ENCODE assay signal across 12 mouse cellular contexts in the genomic region with DNA sequence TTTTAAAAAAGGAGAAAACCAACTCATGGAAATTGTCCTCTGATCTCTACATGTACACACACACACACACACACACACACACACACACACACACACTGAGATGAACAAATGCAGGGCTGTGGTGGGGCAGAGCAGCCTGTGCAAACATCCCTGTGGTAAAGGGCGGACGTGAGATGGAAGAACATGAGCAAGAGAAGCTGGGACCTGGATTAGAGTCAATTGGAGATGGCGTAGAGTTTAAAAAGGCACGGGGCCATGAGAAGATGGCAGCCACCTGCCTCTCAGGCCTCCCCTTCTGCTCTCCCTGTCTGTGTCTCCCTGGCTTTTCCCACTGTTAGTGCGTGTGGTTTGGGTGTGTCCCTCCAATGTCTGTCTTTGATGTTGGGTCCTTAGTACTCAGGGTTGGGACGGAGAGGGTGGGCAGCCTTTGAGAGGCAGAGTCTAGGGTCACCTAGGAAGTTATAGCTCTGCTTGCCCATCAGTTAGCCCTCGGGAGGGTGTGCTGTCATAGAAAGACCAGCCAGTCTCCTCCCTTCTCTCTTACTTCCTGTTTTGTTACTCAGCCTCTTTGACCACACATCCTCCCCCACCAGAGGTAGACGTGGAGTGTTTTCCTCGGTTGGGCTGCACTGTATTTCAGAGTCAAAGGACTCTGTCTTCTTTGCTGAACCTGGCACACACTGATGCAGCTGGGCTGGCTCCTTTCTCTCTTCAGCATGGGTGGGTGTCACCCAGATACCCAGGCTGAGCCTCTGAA. TPM values are rescaled to one million over a fixed set of nuclear protein-coding genes. Genes with fewer than 3 reads are reported as not detected.
A peak's percentile ranks its signal among the peaks of the same experiment; 100 is the strongest.
DNase-seq lines count a peak whose midpoint lies in the region; ATAC-seq lines count a peak whose summit lies in the region.
"Had no signal": no experiment of that assay in that cellular context is flagged by ENCODE, and none has a peak within 500 bp of the region (broad histone marks: within the 10 kb centered on the region; RNA-seq: fewer than 3 reads in every experiment).

No protein-coding gene starts in this region.

- no peak overlapping the region for H3K4me2 ChIP-seq in heart, embryonic 16.5 days (ENCODE audit: low read depth, low read length)
- H3K4me2 ChIP-seq: limb, embryonic 12.5 days had no signal

- H3K27ac ChIP-seq in heart, embryonic 16.5 days (ENCODE audit: low read length): peak overlapping the region; percentile 36; the same call in 1 of the 2 replicates
- H3K27ac ChIP-seq in heart, embryonic 10.5 days: no peak overlapping the region
- H3K27ac ChIP-seq: hindbrain, postnatal 0 days; limb, embryonic 12.5 days had no signal

- no peaks in the 10 kb centered on the region; the same call in 1 of the 2 replicates for H3K4me1 ChIP-seq in heart, embryonic 16.5 days (ENCODE audit: control insufficient read depth, insufficient read depth, low read length)
- no peaks in the 10 kb centered on the region for H3K4me1 ChIP-seq in heart, embryonic 10.5 days
- H3K4me1 ChIP-seq: limb, embryonic 12.5 days had no signal

- no peak overlapping the region for H3K9ac ChIP-seq in heart, embryonic 16.5 days (ENCODE audit: low read length)
- H3K9ac ChIP-seq: forebrain, postnatal 0 days; limb, embryonic 12.5 days had no signal

- ATAC-seq in heart, embryonic 16.5 days (replicated peaks; ENCODE audit: extremely low read depth, insufficient read depth, low FRiP score): peak; percentile 38
- peak; percentile 77 for ATAC-seq in activated CD4-positive, CD25-positive, alpha-beta regulatory T cell, adult 4 months
- ATAC-seq: forebrain, postnatal 0 days; hindbrain, postnatal 0 days had no signal

- H3K27me3 ChIP-seq in heart, embryonic 16.5 days (ENCODE audit: control insufficient read depth, insufficient read depth, low read length): no peaks in the 10 kb centered on the region
- no peaks in the 10 kb centered on the region for H3K27me3 ChIP-seq in heart, embryonic 10.5 days (ENCODE audit: insufficient read depth, poor library complexity, severe bottlenecking)
- H3K27me3 ChIP-seq: limb, embryonic 12.5 days had no signal

- no peaks in the 10 kb centered on the region for H3K36me3 ChIP-seq in heart, embryonic 16.5 days (ENCODE audit: control insufficient read depth, insufficient read depth)
- no peaks in the 10 kb centered on the region for H3K36me3 ChIP-seq in heart, embryonic 10.5 days
- H3K36me3 ChIP-seq: limb, embryonic 12.5 days had no signal

- no peak overlapping the region for H3K4me3 ChIP-seq in heart, embryonic 16.5 days (ENCODE audit: low read length)
- no peak overlapping the region for H3K4me3 ChIP-seq in heart, embryonic 10.5 days
- H3K4me3 ChIP-seq: limb, embryonic 12.5 days had no signal

- 54% methylated on average over 9 of the region's 9 CpGs for WGBS in heart, embryonic 16.5 days
- 53% methylated on average over 9 of the region's 9 CpGs for WGBS in heart, embryonic 10.5 days

- no peaks in the 10 kb centered on the region for H3K9me3 ChIP-seq in heart, embryonic 16.5 days (replicated peaks; ENCODE audit: control insufficient read depth, low read length)
- H3K9me3 ChIP-seq in heart, embryonic 10.5 days: no peaks in the 10 kb centered on the region
- H3K9me3 ChIP-seq: limb, embryonic 12.5 days had no signal

- DNase-seq in heart, embryonic 10.5 days (ENCODE audit: low spot score): no peak
- peak; percentile 76 for DNase-seq in lung, postnatal 36 days
- DNase-seq in thymus, adult 18-20 months: peak; percentile 58 to 79
- DNase-seq in cerebellum, postnatal 4 days (ENCODE audit: low spot score in 2 of 2): no peak
- DNase-seq in frontal cortex, adult 2 months (ENCODE audit: extremely low spot score in 1 of 2, low spot score in 1 of 2): no peak
- no peak for DNase-seq in kidney, adult 8-10 months
- DNase-seq: embryo, embryonic 11 days; forebrain, postnatal 0 days had no signal

RNA-seq across cellular contexts. Expression of a gene that starts 8.7 kb away (rescaled TPM):
- 44.7 and 46.7 TPM in 2 replicates for polyA plus RNA-seq in heart, embryonic 16.5 days (2015; fragmentation: Nextera tagmentation; extraction: Ambion mirVana)
- 24.3 and 26.4 TPM in 2 replicates for polyA plus RNA-seq in heart, embryonic 10.5 days (2016; fragmentation: Nextera tagmentation; extraction: Ambion mirVana)
- 1,000 to 10,000 TPM; 2,132 to 2,220 TPM for polyA plus RNA-seq in activated CD4-positive, CD25-positive, alpha-beta regulatory T cell, adult 4 months (2017; shearing (Covaris generic))
- polyA plus RNA-seq in frontal cortex, adult 2 months (2012; rRNA removed): 37.6 and 40.5 TPM in 2 replicates

RNA-seq across cellular contexts. Expression of a gene that starts 17.7 kb away (rescaled TPM):
- 1.1 TPM in 2 replicates for polyA plus RNA-seq in heart, embryonic 16.5 days (2015; fragmentation: Nextera tagmentation; extraction: Ambion mirVana)
- polyA plus RNA-seq in heart, embryonic 10.5 days (2016; fragmentation: Nextera tagmentation; extraction: Ambion mirVana): 0.22 and 1.5 TPM in 2 replicates
- polyA plus RNA-seq in activated CD4-positive, CD25-positive, alpha-beta regulatory T cell, adult 4 months (2017; shearing (Covaris generic)): not detected
- polyA plus RNA-seq in frontal cortex, adult 2 months (2012; rRNA removed): 188 and 275 TPM in 2 replicates

RNA-seq across cellular contexts. Expression of a gene that starts 23.4 kb away (rescaled TPM):
- 1,006 and 1,110 TPM in 2 replicates for polyA plus RNA-seq in heart, embryonic 16.5 days (2015; fragmentation: Nextera tagmentation; extraction: Ambion mirVana)
- 167 and 365 TPM in 2 replicates for polyA plus RNA-seq in heart, embryonic 10.5 days (2016; fragmentation: Nextera tagmentation; extraction: Ambion mirVana)
- not detected for polyA plus RNA-seq in activated CD4-positive, CD25-positive, alpha-beta regulatory T cell, adult 4 months (2017; shearing (Covaris generic))
- 127 and 169 TPM in 2 replicates for polyA plus RNA-seq in frontal cortex, adult 2 months (2012; rRNA removed)

RNA-seq across cellular contexts. Expression of a gene that starts 25.6 kb away (rescaled TPM):
- 0.09 and 0.11 TPM in 2 replicates for polyA plus RNA-seq in heart, embryonic 16.5 days (2015; fragmentation: Nextera tagmentation; extraction: Ambion mirVana)
- polyA plus RNA-seq in heart, embryonic 10.5 days (2016; fragmentation: Nextera tagmentation; extraction: Ambion mirVana): 0.27 and 0.41 TPM in 2 replicates
- under 1 TPM in 1 of 2 experiments, not detected in 1; 0.19 TPM for polyA plus RNA-seq in activated CD4-positive, CD25-positive, alpha-beta regulatory T cell, adult 4 months (2017; shearing (Covaris generic))
- 28.1 and 31.7 TPM in 2 replicates for polyA plus RNA-seq in frontal cortex, adult 2 months (2012; rRNA removed)

RNA-seq across cellular contexts. Expression of a gene that starts 42.9 kb away (rescaled TPM):
- 8.0 and 10.1 TPM in 2 replicates for polyA plus RNA-seq in heart, embryonic 16.5 days (2015; fragmentation: Nextera tagmentation; extraction: Ambion mirVana)
- polyA plus RNA-seq in heart, embryonic 10.5 days (2016; fragmentation: Nextera tagmentation; extraction: Ambion mirVana): 0.53 and 2.0 TPM in 2 replicates
- not detected for polyA plus RNA-seq in activated CD4-positive, CD25-positive, alpha-beta regulatory T cell, adult 4 months (2017; shearing (Covaris generic))
- polyA plus RNA-seq in frontal cortex, adult 2 months (2012; rRNA removed): 1.8 and 2.6 TPM in 2 replicates
- polyA plus RNA-seq: forebrain, postnatal 0 days had no signal

Comparison
In these comparisons a context has a peak if more than half of its experiments do, and no peak if none do; other contexts are left out.
1. DNase-seq: peak in lung, postnatal 36 days (single experiment) and thymus, adult 18-20 months (2 of 2); none in heart, embryonic 10.5 days (single experiment), cerebellum, postnatal 4 days (0 of 2), frontal cortex, adult 2 months (0 of 2) and kidney, adult 8-10 months (0 of 2).
2. RNA of a gene that starts 8.7 kb away (polyA plus RNA-seq): 2,132 to 2,220 TPM in activated CD4-positive, CD25-positive, alpha-beta regulatory T cell, adult 4 months; 44.7 to 46.7 TPM in heart, embryonic 16.5 days, 37.6 to 40.5 TPM in frontal cortex, adult 2 months and 24.3 to 26.4 TPM in heart, embryonic 10.5 days; every median in the first group is over 10 times any median in the second.
3. RNA of a gene that starts 17.7 kb away (polyA plus RNA-seq): 188 to 275 TPM in frontal cortex, adult 2 months; 0.22 to 1.5 TPM in heart, embryonic 10.5 days, 1.1 TPM in heart, embryonic 16.5 days and not detected in activated CD4-positive, CD25-positive, alpha-beta regulatory T cell, adult 4 months; every median in the first group is over 10 times any median in the second.
4. RNA of a gene that starts 23.4 kb away (polyA plus RNA-seq): 1,006 to 1,110 TPM in heart, embryonic 16.5 days, 167 to 365 TPM in heart, embryonic 10.5 days and 127 to 169 TPM in frontal cortex, adult 2 months; not detected in activated CD4-positive, CD25-positive, alpha-beta regulatory T cell, adult 4 months; every median in the first group is over 100 times any median in the second.